Mouse (Mus musculus) embryonic facial prominence, embryonic 12.5 days (tissue): ENCODE data around the gene Rapgef4. TPM values are rescaled to one million over a fixed set of nuclear protein-coding genes. Genes with fewer than 3 reads are reported as not detected.

Source experiments
- ATAC-seq: fragments of 200-750 bp; cut with Nextera tagmentation; 2 replicates; pipeline ENCODE4 v1.8.0; 2017; ENCODE audit not compliant: insufficient number of reproducible peaks, insufficient read depth, low FRiP score, low TSS enrichment
- H3K27ac ChIP-seq: fragments of 300-500 bp; sonication (generic); 2 replicates; pipeline ENCODE4 v1.5.1; 2016; ENCODE audit warnings: mild to moderate bottlenecking
- H3K27me3 ChIP-seq: fragments of 300-500 bp; sonication (generic); 2 replicates; pipeline ENCODE4 v1.6.1; 2016; ENCODE audit warnings: mild to moderate bottlenecking, moderate library complexity
- H3K36me3 ChIP-seq: fragments of 300-500 bp; sonication (generic); 2 replicates; pipeline ENCODE4 v1.6.1; 2016; ENCODE audit warnings: mild to moderate bottlenecking
- H3K4me1 ChIP-seq: fragments of 300-500 bp; sonication (generic); 2 replicates; pipeline ENCODE4 v1.6.1; 2016
- H3K4me2 ChIP-seq: fragments of 300-500 bp; sonication (generic); replicated peaks from 2 replicates; pipeline ENCODE4 v1.6.1; 2016; ENCODE audit warnings: mild to moderate bottlenecking, moderate library complexity
- H3K4me3 ChIP-seq: fragments of 300-500 bp; sonication (generic); 2 replicates; pipeline ENCODE4 v1.5.1; 2016; ENCODE audit warnings: mild to moderate bottlenecking
- H3K9ac ChIP-seq: fragments of 300-500 bp; sonication (generic); 2 replicates; pipeline ENCODE4 v1.6.1; 2016; ENCODE audit warnings: mild to moderate bottlenecking, moderate library complexity
- H3K9me3 ChIP-seq: fragments of 300-500 bp; sonication (generic); 2 replicates; pipeline ENCODE4 v1.6.1; 2016; ENCODE audit warnings: mild to moderate bottlenecking, moderate library complexity
- WGBS: fragments of 180-500 bp; shearing (Covaris S2); methylation state at CpG from one replicate; pipeline ENCODE4 v1.1.7; 2016; 5-methylcytosine and 5-hydroxymethylcytosine counted together
- polyA plus RNA-seq: library from polyadenylated mRNA; unstranded; fragments of >200 nt; fragmentation: Nextera tagmentation; extraction: Ambion mirVana; gene quantifications from 2 replicates; pipeline ENCODE4 v1.2.1, GENCODE M21; 2016

Rapgef4 gene
- polyA plus RNA-seq, 1 experiment from 2014 or later: 3.1 TPM

- Histone ChIP-seq H3K27ac (no peak overlapping the region), H3K4me3 (no peak overlapping the region), H3K9me3 (no peaks in the 10 kb centered on the region), H3K9ac (no peak overlapping the region), H3K36me3 (no peaks in the 10 kb centered on the region), H3K27me3 (no peaks in the 10 kb centered on the region), H3K4me1 (no peaks in the 10 kb centered on the region), H3K4me2 (no peak overlapping the region)
- no peak for ATAC-seq
- 37% methylated on average over 5 of the region's 5 CpGs for WGBS
These were observed 35.0 kb downstream of the Rapgef4 start for GRCm38 (mm10) chr2:72016013-72016412.

GRCm38 (mm10) chr2:72017168-72017567 lies 36.1 kb downstream of the Rapgef4 start:
- WGBS: 78% methylated on average over 2 of the region's 2 CpGs
- no peak for ATAC-seq
- no peak overlapping the region for H3K4me3 ChIP-seq
- H3K27me3 ChIP-seq: no peaks in the 10 kb centered on the region
- H3K27ac ChIP-seq: no peak overlapping the region
- H3K9ac ChIP-seq: no peak overlapping the region
- H3K9me3 ChIP-seq: no peaks in the 10 kb centered on the region
- no peaks in the 10 kb centered on the region for H3K4me1 ChIP-seq
- no peaks in the 10 kb centered on the region for H3K36me3 ChIP-seq
- no peak overlapping the region for H3K4me2 ChIP-seq

GRCm38 (mm10) chr2:72018736-72019135 lies 37.7 kb downstream of the Rapgef4 start:
- Histone ChIP-seq H3K4me1 (no peaks in the 10 kb centered on the region), H3K4me3 (no peak overlapping the region), H3K4me2 (no peak overlapping the region), H3K27me3 (no peaks in the 10 kb centered on the region), H3K9me3 (no peaks in the 10 kb centered on the region), H3K36me3 (no peaks in the 10 kb centered on the region), H3K27ac (no peak overlapping the region), H3K9ac (no peak overlapping the region)
- ATAC-seq: no peak
- 69% methylated on average over 1 of the region's 1 CpGs for WGBS

GRCm38 (mm10) chr2:72020755-72021154 lies 39.7 kb downstream of the Rapgef4 start:
- Histone ChIP-seq H3K36me3 (no peaks in the 10 kb centered on the region), H3K4me3 (no peak overlapping the region), H3K9ac (no peak overlapping the region), H3K9me3 (no peaks in the 10 kb centered on the region), H3K4me2 (no peak overlapping the region), H3K4me1 (no peaks in the 10 kb centered on the region), H3K27ac (no peak overlapping the region), H3K27me3 (no peaks in the 10 kb centered on the region)
- 88% methylated on average over 15 of the region's 15 CpGs for WGBS
- ATAC-seq: no peak

GRCm38 (mm10) chr2:72021440-72021839 lies 40.4 kb downstream of the Rapgef4 start:
- Histone ChIP-seq H3K27ac (no peak overlapping the region), H3K27me3 (no peaks in the 10 kb centered on the region), H3K4me1 (no peaks in the 10 kb centered on the region), H3K4me3 (no peak overlapping the region), H3K9me3 (no peaks in the 10 kb centered on the region), H3K9ac (no peak overlapping the region), H3K36me3 (no peaks in the 10 kb centered on the region), H3K4me2 (no peak overlapping the region)
- 87% methylated on average over 5 of the region's 5 CpGs for WGBS
- no peak for ATAC-seq

- H3K9me3 ChIP-seq: no peaks in the 10 kb centered on the region
- ATAC-seq: no peak
- H3K4me3 ChIP-seq: no peak overlapping the region
- H3K36me3 ChIP-seq: no peaks in the 10 kb centered on the region
- 78% methylated on average over 3 of the region's 3 CpGs for WGBS
- H3K27me3 ChIP-seq: no peaks in the 10 kb centered on the region
- no peaks in the 10 kb centered on the region for H3K4me1 ChIP-seq
- no peak overlapping the region for H3K4me2 ChIP-seq
- no peak overlapping the region for H3K27ac ChIP-seq
- H3K9ac ChIP-seq: no peak overlapping the region
These were observed 40.8 kb downstream of the Rapgef4 start for GRCm38 (mm10) chr2:72021845-72022244.

GRCm38 (mm10) chr2:72023791-72024190 lies 42.8 kb downstream of the Rapgef4 start:
- Histone ChIP-seq H3K9me3 (no peaks in the 10 kb centered on the region), H3K4me1 (no peaks in the 10 kb centered on the region), H3K4me2 (no peak overlapping the region), H3K36me3 (no peaks in the 10 kb centered on the region), H3K27me3 (no peaks in the 10 kb centered on the region), H3K9ac (no peak overlapping the region), H3K4me3 (no peak overlapping the region), H3K27ac (no peak overlapping the region)
- no peak for ATAC-seq
- WGBS: 92% methylated on average over 5 of the region's 5 CpGs

GRCm38 (mm10) chr2:72025660-72026059 lies 44.6 kb downstream of the Rapgef4 start:
- Histone ChIP-seq H3K36me3 (no peaks in the 10 kb centered on the region), H3K27me3 (no peaks in the 10 kb centered on the region), H3K9ac (no peak overlapping the region), H3K27ac (no peak overlapping the region), H3K4me1 (no peaks in the 10 kb centered on the region), H3K4me3 (no peak overlapping the region), H3K4me2 (no peak overlapping the region), H3K9me3 (no peaks in the 10 kb centered on the region)
- ATAC-seq: no peak
- whole genome bisulfite sequencing: 92% methylated on average over 5 of the region's 5 CpGs

- no peak overlapping the region for H3K9ac ChIP-seq
- H3K4me3 ChIP-seq: no peak overlapping the region
- H3K27me3 ChIP-seq: no peaks in the 10 kb centered on the region
- H3K9me3 ChIP-seq: no peaks in the 10 kb centered on the region
- H3K36me3 ChIP-seq: no peaks in the 10 kb centered on the region
- H3K27ac ChIP-seq: no peak overlapping the region
- WGBS: 86% methylated on average over 1 of the region's 1 CpGs
- H3K4me1 ChIP-seq: no peaks in the 10 kb centered on the region
- ATAC-seq: no peak
- H3K4me2 ChIP-seq: no peak overlapping the region
These were observed 45.5 kb downstream of the Rapgef4 start for GRCm38 (mm10) chr2:72026506-72026905.

GRCm38 (mm10) chr2:72029081-72029480 lies 48.0 kb downstream of the Rapgef4 start:
- H3K27me3 ChIP-seq: no peaks in the 10 kb centered on the region
- 83% methylated on average over 1 of the region's 1 CpGs for WGBS
- no peak overlapping the region for H3K9ac ChIP-seq
- no peaks in the 10 kb centered on the region for H3K36me3 ChIP-seq
- H3K9me3 ChIP-seq: no peaks in the 10 kb centered on the region
- no peak overlapping the region for H3K4me3 ChIP-seq
- no peak overlapping the region for H3K4me2 ChIP-seq
- H3K4me1 ChIP-seq: no peaks in the 10 kb centered on the region
- ATAC-seq: no peak
- no peak overlapping the region for H3K27ac ChIP-seq

GRCm38 (mm10) chr2:72029586-72030144 lies 48.6 kb downstream of the Rapgef4 start:
- WGBS: 86% methylated on average over 5 of the region's 5 CpGs
- Histone ChIP-seq H3K9me3 (no peaks in the 10 kb centered on the region), H3K36me3 (no peaks in the 10 kb centered on the region), H3K4me1 (no peaks in the 10 kb centered on the region), H3K27me3 (no peaks in the 10 kb centered on the region), H3K27ac (no peak overlapping the region), H3K9ac (no peak overlapping the region), H3K4me2 (no peak overlapping the region), H3K4me3 (no peak overlapping the region)
- ATAC-seq: no peak

GRCm38 (mm10) chr2:72031717-72032116 lies 50.7 kb downstream of the Rapgef4 start:
- no peaks in the 10 kb centered on the region for H3K36me3 ChIP-seq
- ATAC-seq: no peak
- H3K9me3 ChIP-seq: no peaks in the 10 kb centered on the region
- no peak overlapping the region for H3K27ac ChIP-seq
- no peaks in the 10 kb centered on the region for H3K27me3 ChIP-seq
- 69% methylated on average over 5 of the region's 5 CpGs for WGBS
- no peak overlapping the region for H3K4me3 ChIP-seq
- no peak overlapping the region for H3K4me2 ChIP-seq
- no peak overlapping the region for H3K9ac ChIP-seq
- no peaks in the 10 kb centered on the region for H3K4me1 ChIP-seq

- no peak for ATAC-seq
- H3K27ac ChIP-seq: no peak overlapping the region
- H3K4me3 ChIP-seq: no peak overlapping the region
- WGBS: 50% methylated on average over 8 of the region's 8 CpGs
- no peaks in the 10 kb centered on the region for H3K36me3 ChIP-seq
- H3K9me3 ChIP-seq: no peaks in the 10 kb centered on the region
- H3K27me3 ChIP-seq: no peaks in the 10 kb centered on the region
- H3K9ac ChIP-seq: no peak overlapping the region
- no peaks in the 10 kb centered on the region for H3K4me1 ChIP-seq
- H3K4me2 ChIP-seq: no peak overlapping the region
These were observed 54.6 kb downstream of the Rapgef4 start for GRCm38 (mm10) chr2:72035616-72036015.
